Comparison of ENCODE assay signal across 20 mouse cellular contexts in the genomic region with DNA sequence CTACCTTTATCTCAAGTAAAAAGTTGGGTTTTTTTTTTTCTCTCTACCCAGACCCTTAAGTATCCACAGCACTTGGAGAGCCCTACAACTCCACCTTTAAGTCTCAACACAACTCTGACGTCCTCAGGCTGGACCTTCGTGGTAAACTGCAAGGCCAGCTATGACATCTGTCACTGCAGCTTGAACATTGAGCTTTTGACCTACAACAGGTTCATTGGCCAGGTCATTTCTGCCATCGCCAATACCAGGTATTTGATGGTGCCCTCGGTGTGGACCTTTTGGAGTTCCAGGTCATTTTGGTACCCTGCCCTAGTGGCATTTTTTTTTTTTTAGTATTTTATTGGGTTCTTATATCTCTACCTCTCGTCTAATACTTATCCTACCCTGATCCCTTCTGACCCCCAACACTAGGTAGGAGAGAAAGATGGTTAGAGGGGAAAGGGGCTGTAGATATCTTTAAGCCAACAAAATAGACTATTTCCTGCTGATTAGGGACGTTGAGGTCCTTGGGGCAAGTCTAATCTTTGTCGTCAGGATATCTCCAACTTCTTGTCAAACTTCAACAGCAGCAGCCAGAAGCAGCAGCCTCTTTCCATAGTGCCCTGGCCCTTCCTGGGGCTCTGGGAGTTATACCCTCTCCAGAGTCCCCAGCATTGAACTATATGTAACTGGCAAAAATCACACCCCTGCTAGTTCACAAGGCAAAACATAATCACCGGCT. TPM values are rescaled to one million over a fixed set of nuclear protein-coding genes. Genes with fewer than 3 reads are reported as not detected.
"Had no signal": no experiment of that assay in that cellular context is flagged by ENCODE, and none has a peak within 500 bp of the region (broad histone marks: within the 10 kb centered on the region; RNA-seq: fewer than 3 reads in every experiment).

No protein-coding gene starts in this region.

- H3K9ac ChIP-seq: lung, embryonic 14.5 days; midbrain, embryonic 15.5 days; neural tube, embryonic 12.5 days; stomach, embryonic 15.5 days had no signal

- H3K4me1 ChIP-seq: neural tube, embryonic 12.5 days had no signal

- H3K36me3 ChIP-seq: limb, embryonic 10.5 days; midbrain, embryonic 10.5 days; midbrain, embryonic 15.5 days; neural tube, embryonic 12.5 days; stomach, embryonic 15.5 days had no signal

- H3K4me2 ChIP-seq: lung, embryonic 14.5 days; midbrain, embryonic 15.5 days; neural tube, embryonic 12.5 days; stomach, embryonic 15.5 days had no signal

- H3K27ac ChIP-seq: kidney, postnatal 0 days; layer of hippocampus, adult 2 months; limb, embryonic 10.5 days; midbrain, embryonic 10.5 days; midbrain, embryonic 15.5 days; neural tube, embryonic 12.5 days; stomach, embryonic 15.5 days had no signal

- H3K9me3 ChIP-seq: limb, embryonic 10.5 days; midbrain, embryonic 10.5 days; midbrain, embryonic 15.5 days; neural tube, embryonic 12.5 days; stomach, embryonic 15.5 days had no signal

- H3K27me3 ChIP-seq: stomach, embryonic 15.5 days had no signal

- ATAC-seq: midbrain, embryonic 15.5 days had no signal

- H3K4me3 ChIP-seq: layer of hippocampus, adult 2 months; limb, embryonic 10.5 days; midbrain, embryonic 10.5 days; midbrain, embryonic 15.5 days; neural tube, embryonic 12.5 days; stomach, embryonic 15.5 days had no signal

- DNase-seq: kidney, adult 11 months; kidney, adult 9 months; kidney, postnatal 4 days; lung, embryonic 14.5 days; lung, postnatal 10 days; lung, postnatal 4 days; spleen, adult 18-20 months; thymus, adult 2 months; thymus, postnatal 25 days had no signal

RNA-seq across cellular contexts. Expression of gene Mgat4e, which starts 29.3 kb away (rescaled TPM):
- total RNA-seq: layer of hippocampus, adult 2 months; layer of hippocampus, postnatal 10 days; megakaryocyte, adult 5-6 weeks; monocyte, adult 5-6 weeks; neutrophil, adult 5-6 weeks had no signal
- polyA plus RNA-seq: kidney, postnatal 0 days; limb, embryonic 10.5 days; lung, embryonic 14.5 days; midbrain, embryonic 10.5 days; midbrain, embryonic 15.5 days; neural tube, embryonic 12.5 days; stomach, embryonic 15.5 days; thymus, adult 2 months had no signal
